Mouse (Mus musculus): ENCODE measurements around the gene Hist1h1d.
"Not testable (repeated sequence)": the region's sequence is repeated elsewhere in the genome, so short reads cannot be mapped to it uniquely, and the experiment has no call there.

The Hist1h1d gene

DNA sequence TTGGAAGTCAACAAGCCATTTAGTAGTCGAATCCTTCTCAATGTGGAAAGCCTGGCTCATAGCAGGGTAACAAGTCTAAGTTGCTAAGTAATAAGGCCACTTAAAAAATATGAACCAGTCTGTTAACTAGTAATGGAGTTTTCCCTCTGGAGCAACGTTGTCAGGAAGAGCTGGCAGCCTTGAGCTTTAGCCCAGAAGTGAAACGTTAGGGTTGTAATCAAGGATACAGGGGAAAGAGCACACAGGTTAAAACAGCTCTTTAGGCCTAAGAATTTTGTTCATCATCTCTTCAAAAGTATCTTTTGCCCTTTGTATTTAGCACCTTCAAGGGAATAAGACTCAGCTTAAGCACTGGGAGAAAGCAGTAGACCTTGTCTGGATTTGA lies 2.3 kb upstream of the Hist1h1d start:
- DNase-seq = no peak

- peak; percentile 60 to 65 for DNase-seq
Observed at GRCm38 (mm10) chr13:23551146-23551834, 1.8 kb upstream of the Hist1h1d start, which contains the start of gene Hist1h4f. Gene Hist1h4f (minus strand): TSS chr13:23551648.

DNA sequence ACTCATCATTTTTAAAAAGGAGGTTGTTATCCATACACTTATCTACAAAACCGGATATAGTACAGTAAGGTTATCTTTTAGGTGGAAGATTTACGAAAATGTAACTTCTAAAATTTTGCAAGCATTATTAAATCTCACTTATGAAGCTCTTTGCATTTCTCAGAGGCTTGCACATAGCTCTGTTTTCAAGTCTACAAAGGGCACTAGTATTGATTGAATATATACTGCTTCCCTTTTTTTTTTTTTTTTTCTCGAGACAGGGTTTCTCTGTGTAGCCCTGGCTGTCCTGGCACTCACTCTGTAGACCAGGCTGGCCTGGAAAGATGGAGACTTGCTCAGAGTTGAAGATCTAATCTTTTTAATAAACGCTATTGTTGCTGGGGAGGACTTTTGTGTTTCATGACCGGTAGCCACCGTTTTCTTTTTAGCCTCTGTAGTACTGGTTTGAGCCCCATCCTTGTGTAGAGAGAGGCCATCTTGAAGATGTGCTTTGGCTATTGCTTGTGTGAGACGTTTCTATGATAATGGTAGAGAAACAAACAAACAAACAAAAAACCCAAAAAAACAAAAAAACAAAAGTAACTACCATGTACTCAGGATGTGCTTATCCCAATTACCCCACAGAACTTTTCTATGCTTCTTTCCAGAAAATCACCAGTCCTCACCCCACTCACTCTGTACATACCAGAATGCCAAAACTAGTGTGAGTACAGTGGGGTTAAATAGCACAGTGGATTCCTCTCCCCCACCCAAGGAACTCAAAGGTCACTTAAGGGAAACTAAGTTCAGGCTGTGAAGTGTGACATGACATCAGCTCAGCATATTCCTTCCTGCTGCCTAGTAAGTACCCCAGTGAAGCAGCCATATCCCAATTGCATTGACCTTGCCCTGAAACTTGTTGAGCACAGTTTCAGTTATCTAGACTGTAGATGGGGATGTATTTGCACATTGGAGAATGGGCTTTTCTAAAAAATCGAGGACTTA lies 839 bp upstream of the Hist1h1d start:
- no peak for DNase-seq

DNA sequence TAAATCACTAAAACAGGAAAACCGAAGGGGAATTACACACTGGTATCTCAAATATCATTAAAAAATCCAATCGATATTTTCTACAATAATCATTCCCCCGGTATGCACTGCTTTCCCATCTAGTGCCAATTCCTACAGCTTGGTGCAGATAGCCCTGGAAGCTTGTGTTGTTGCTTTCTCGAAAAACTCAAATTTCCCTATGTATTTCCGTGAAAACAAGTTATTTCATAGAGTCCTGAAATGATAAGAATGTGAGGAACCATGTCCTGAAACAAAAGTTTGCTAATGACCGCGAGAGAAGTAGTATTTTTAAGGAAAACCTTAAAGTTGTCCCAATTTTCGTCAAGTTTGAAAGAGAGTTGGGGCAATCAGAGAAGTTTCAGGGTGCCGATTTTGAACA lies 1.3 kb downstream of the Hist1h1d start:
- DNase-seq = no peak

- DNase-seq = peak; percentile 66 to 69
Observed at GRCm38 (mm10) chr13:23554925-23555838, 2.1 kb downstream of the Hist1h1d start.

GRCm38 (mm10) chr13:23555839-23556416 lies 2.9 kb downstream of the Hist1h1d start:
- no peak for DNase-seq

GRCm38 (mm10) chr13:23556906-23557305 lies 3.8 kb downstream of the Hist1h1d start:
- no peak for DNase-seq

DNA sequence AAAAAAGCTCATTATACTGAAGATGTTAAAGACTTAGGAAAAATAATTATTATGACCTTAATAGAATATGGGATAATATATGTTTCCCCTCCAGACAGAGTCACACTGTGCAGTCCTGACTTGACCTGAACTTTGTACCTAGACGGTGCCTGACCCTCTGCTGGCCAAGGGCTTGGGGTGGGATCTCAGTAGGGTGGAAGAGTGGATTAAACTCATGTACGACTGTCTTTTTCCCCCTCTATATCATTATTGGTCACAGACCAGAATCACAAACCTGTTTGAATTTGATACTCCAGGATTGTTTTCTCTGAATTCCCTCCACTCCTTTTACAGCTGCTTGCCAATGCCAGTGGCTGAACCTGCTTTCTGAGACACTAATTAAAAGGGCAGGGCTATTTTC lies 7.6 kb downstream of the Hist1h1d start:
- DNase-seq = not testable (repeated sequence)

DNA sequence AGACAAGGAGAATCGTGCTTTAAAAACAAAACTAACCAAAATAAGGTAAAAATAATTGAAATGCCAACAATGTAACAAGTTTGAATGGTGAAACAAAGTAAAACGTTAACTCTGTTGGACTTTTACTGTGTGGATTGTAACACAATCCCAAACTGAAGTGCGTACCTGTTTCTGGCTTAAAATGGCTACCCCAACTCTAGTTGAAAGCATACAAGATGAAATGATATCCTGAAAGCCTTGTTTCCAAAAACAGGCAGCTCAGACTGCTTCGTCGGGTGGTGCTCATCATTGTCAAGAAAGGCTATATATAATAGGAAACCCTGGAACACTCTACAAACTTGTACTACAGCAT lies 8.4 kb downstream of the Hist1h1d start:
- not testable (repeated sequence) for DNase-seq

DNA sequence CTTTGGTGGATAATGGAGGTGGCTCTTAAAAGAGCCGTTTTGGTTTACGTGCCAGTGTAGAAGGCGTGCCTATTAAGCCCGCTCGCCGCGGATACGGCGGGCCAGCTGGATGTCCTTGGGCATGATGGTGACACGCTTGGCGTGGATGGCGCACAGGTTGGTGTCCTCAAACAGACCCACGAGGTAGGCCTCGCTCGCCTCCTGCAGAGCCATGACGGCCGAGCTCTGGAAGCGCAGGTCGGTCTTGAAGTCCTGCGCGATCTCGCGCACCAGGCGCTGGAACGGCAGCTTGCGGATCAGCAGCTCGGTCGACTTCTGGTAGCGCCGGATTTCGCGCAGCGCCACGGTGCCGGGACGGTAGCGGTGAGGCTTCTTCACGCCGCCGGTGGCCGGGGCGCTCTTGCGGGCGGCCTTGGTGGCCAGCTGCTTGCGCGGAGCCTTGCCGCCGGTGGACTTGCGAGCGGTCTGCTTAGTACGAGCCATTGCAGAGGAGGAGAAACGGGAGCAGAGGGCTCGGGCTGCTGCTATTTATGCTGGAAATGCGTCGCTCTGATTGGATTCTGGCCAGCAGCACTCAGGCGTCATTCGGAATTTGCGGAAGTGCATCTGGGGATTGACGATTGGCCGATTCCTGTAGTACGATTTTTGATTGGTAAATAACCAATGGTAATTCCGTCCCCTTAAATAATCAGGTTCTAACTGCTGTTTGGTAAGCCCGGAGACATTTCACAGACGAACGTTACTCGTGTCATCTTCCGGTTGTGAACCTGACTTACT lies 9.0 kb downstream of the Hist1h1d start, which contains the start of gene Hist1h3e:
Gene Hist1h3e (minus strand): TSS at position 487 of the 777 bp plus-strand sequence.
- DNase-seq = peak; percentile 84 to 86

DNA sequence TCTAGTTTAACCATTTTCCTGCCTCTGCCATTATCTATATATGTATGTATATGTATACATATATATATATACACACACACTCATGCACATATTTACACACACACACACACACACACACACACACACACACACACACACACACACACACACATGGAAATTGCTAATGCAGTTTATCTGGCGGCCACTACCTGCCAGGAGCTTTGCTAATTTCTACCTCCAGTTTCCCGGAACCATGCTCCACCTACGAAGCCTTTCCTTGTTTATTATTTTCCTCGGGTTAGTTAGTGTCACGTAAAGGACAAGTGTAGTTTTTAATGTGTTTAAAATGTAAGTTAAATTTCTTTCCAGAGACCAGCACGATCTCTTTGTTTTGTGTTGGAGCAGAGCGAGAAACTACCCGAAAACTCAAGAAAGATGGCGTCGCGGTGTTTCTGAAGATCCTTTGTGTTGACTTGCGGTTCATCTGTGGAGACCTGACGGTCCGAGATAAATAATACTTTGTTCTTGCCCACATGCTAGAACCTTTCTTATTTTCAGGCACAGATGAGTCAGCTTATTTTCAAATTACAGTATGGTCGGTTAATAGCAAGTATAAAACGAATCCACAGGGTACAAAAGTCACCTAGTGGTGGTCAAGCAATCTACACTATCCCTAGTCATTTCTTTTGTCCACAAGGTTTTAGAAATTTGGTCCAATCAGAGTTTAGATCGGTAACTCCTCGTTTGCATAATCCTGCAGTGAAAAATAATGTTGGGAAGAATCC lies 9.8 kb downstream of the Hist1h1d start:
- DNase-seq = no peak

- no peak for DNase-seq
Observed at GRCm38 (mm10) chr13:23564482-23564881, 11.4 kb downstream of the Hist1h1d start.

GRCm38 (mm10) chr13:23570261-23571021 lies 17.4 kb downstream of the Hist1h1d start:
- DNase-seq = not testable (repeated sequence)

DNA sequence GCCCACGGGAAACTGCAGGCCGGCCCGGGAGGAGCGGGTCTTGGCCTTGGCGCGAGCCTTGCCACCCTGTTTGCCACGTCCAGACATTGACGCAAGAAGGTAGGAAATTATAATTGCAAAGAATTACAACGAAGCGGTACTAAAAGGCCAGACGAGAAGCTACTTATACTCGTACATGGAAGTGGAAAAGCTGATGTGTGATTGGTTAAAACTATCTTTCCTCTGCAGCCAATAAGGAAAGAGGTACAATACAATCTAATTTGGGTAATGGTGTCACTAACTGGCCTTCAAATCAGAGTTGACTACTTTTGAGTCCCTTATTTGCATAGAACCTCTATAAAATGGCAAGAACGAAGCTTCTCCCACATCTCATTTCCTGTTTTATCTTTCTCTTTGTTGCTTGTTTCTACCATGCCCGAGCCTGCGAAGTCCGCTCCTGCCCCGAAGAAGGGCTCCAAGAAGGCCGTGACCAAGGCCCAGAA lies 18.0 kb downstream of the Hist1h1d start, which contains the start of the genes Hist1h2ae and Hist1h2bg:
Gene Hist1h2ae (minus strand): TSS at position 199 of the 482 bp plus-strand sequence.
Gene Hist1h2bg (plus strand): TSS at position 375 of the 482 bp plus-strand sequence.
- DNase-seq = peak; percentile 64

- not testable (repeated sequence) for DNase-seq
Observed at GRCm38 (mm10) chr13:23571504-23572217, 18.6 kb downstream of the Hist1h1d start.

DNA sequence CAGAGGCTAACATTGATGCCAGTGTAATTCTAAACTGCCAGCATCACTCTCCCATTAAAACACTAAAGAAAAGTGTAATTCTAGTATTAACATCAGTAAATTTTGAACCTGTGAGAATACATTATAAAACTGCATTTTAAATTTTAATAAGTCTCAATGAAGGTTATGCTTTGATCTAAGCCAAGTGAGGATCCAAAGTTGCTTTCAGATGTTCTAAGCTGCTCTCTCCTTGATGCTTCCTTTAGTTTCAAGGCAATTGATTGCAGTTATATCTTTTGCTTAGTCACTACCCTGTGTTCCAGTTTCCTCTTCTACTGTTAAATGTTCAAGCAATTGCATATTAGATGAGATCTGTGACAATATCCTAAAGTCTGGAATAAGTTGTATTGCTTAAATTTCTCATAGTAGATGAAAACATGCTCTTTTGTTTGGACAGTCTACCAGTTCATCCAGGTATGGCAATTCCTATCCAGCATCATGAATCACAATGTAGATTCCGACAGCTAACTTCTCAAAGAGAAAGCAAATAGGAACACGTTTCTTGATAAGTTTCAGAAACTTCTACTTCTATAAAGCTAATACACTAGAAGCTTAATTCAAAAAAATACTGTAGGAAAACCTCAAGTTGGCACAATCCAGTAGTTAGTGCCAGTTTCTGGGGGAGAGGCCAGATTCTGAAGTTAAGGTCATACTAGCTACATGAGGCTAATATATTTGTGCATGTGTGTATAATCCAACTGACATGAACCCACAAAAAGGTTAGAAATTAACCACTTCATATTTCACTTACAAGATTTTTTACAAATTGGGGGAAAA lies 19.4 kb downstream of the Hist1h1d start:
- DNase-seq = no peak

DNA sequence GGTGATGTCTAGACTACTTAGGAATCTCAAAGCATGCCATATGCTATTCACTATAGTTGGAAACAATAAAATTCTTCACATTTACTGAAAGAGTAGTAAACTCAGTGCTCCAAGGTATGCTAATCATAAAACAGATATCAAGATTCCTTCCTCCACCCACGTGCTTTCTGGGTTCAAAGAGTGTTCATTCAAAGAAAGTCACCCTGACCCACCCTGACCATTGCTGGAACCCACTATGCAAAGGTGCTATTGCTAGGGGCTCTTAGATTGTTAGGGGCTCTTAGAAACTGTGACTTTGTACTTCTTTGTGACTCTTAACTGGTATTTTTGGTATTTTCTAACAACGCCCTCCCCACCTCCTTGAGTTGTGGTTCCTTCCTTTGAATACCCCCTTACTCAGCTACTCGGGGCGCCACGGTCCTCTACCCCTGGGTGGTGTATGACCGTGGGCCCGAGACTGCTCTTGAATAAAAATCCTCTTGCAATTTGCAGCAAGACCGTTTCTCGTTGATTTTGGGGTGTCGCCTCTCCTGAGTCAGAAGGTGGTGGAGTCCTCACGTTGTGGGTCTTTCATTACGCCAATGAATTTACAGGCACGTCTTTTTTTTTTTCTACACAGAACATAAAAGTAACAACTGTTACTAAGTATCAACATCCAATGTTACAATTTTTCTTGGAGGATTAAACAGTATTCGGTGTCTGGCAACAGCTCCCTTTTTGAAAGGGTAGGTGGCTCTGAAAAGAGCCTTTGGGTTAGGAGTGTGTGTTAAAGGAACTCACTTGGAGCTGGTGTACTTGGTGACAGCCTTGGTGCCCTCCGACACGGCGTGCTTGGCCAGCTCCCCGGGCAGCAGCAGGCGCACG lies 20.2 kb downstream of the Hist1h1d start:
- not testable (repeated sequence) for DNase-seq
